Mouse (Mus musculus) small intestine, adult 2 months (tissue): Measurements from ENCODE around the gene Gipc1. TPM values are rescaled to one million over a fixed set of nuclear protein-coding genes. Genes with fewer than 3 reads are reported as not detected.
A peak's percentile ranks its signal among the peaks of the same experiment; 100 is the strongest.

Experiments
- H3K27ac ChIP-seq: fragments of 200-500 bp; 2 replicates; pipeline ENCODE4 v1.5.1; 2012; ENCODE audit warnings: low read depth, low read length, control low read depth, inconsistent platforms; ENCODE audit not compliant: insufficient read depth
- H3K27me3 ChIP-seq: fragments of 200-500 bp; 2 replicates; pipeline ENCODE4 v1.6.1; 2012; ENCODE audit warnings: mild to moderate bottlenecking, moderate library complexity, low read length, inconsistent platforms; ENCODE audit not compliant: control insufficient read depth, insufficient read depth
- H3K36me3 ChIP-seq: fragments of 200-500 bp; 2 replicates; pipeline ENCODE4 v1.6.1; 2012; ENCODE audit warnings: mild to moderate bottlenecking, low read length, control low read depth, inconsistent platforms; ENCODE audit not compliant: control insufficient read depth, insufficient read depth
- H3K4me1 ChIP-seq: fragments of 200-500 bp; 2 replicates; pipeline ENCODE4 v1.6.1; 2012; ENCODE audit warnings: low read length, inconsistent platforms, mixed read lengths; ENCODE audit not compliant: control insufficient read depth, insufficient read depth, insufficient read length
- H3K4me3 ChIP-seq: fragments of 200-500 bp; 2 replicates; pipeline ENCODE4 v1.5.1; 2012; ENCODE audit warnings: low read depth, mild to moderate bottlenecking, control low read depth, inconsistent platforms, low read length, moderate library complexity
- CTCF ChIP-seq: fragments of 200-500 bp; IDR thresholded peaks from 2 replicates; pipeline ENCODE4 v1.5.1; 2012; ENCODE audit warnings: low read depth, mild to moderate bottlenecking, control low read depth, inconsistent platforms, low read length, moderate library complexity, mixed read lengths; ENCODE audit not compliant: insufficient replicate concordance, insufficient read length; ENCODE audit errors: extremely low read depth
- POLR2A ChIP-seq: fragments of 200-500 bp; IDR thresholded peaks from 2 replicates; pipeline ENCODE4 v1.6.1; 2012; ENCODE audit warnings: low read depth, mild to moderate bottlenecking, control low read depth, inconsistent platforms, low read length, moderate library complexity
- WGBS: fragments of 180-500 bp; shearing (Covaris S2); methylation state at CpG from one replicate; pipeline ENCODE4 v1.1.7; 2018; 5-methylcytosine and 5-hydroxymethylcytosine counted together
- polyA plus RNA-seq: library from polyadenylated mRNA; depleted of rRNA; stranded (reverse); fragments of >200 nt; gene quantifications from 2 replicates; pipeline ENCODE4 v1.2.3, GENCODE M21; 2012

Gene Gipc1
- polyA plus RNA-seq, 1 experiment = 35.5 TPM

DNA sequence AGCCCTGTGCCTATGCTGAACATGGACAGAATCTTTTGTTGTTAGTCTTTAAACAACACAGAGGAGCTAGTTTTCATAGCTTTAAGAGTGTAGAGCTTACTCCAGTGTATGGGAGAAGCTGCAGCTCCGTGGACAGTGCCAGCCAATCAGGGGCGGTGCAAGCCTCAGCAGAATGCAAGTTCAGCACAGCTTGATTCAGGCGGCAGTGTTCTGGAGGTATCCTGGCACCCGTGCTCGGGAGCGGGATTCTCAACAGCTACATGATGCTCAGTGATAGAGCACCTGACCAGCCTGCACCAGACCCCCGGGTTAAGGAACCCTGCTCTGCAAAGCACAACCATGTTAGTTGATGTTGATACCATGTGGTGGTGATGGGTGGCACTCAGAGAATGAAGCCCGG is 8.1 kb downstream of the Gipc1 start:
- Histone ChIP-seq H3K4me1 (peaks cover 13% of the 10 kb centered on the region), H3K4me3 (no peak overlapping the region), H3K27ac (no peak overlapping the region), H3K27me3 (no peaks in the 10 kb centered on the region), H3K36me3 (no peaks in the 10 kb centered on the region)
- TF ChIP-seq CTCF (no peak), POLR2A (no peak)
- 42% methylated on average over 8 of the region's 8 CpGs for WGBS

DNA sequence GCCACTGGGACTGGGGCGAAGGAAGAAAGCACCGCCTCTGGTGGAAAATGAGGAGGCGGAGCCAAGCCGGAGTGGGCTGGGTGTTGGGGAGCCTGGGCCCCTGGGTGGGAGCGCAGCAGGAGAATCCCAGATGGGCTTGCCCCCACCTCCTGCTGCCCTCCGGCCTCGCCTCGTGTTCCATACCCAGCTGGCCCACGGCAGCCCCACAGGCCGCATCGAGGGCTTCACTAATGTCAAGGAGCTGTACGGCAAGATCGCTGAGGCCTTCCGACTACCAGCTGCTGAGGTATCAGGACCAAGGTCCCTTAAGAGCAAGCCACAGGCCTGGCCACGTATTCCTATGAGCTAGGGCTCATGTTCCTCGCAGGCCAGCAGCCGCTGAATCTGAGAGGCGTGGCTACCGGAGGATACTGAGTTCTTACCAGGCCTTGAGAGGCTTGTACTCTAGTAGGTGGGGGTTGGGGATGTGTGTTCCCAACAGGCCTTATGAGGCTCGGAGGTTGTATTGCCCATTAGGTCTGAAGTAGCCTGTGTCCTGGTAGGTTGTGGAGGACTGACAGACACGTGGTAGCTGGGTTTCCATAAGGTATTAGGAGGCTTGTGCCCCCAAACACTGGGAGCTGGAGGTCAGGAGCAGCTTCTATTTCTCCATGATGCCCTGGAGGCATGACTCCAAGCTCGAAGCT is 8.7 kb downstream of the Gipc1 start:
- WGBS = 40% methylated on average over 22 of the region's 22 CpGs
- Histone ChIP-seq H3K27me3 (no peaks in the 10 kb centered on the region), H3K4me3 (peak overlapping the region; percentile 31), H3K27ac (peak overlapping the region; percentile 2; the same call in 1 of the 2 replicates), H3K4me1 (peaks cover 13% of the 10 kb centered on the region), H3K36me3 (no peaks in the 10 kb centered on the region)
- TF ChIP-seq POLR2A (no peak), CTCF (no peak)

DNA sequence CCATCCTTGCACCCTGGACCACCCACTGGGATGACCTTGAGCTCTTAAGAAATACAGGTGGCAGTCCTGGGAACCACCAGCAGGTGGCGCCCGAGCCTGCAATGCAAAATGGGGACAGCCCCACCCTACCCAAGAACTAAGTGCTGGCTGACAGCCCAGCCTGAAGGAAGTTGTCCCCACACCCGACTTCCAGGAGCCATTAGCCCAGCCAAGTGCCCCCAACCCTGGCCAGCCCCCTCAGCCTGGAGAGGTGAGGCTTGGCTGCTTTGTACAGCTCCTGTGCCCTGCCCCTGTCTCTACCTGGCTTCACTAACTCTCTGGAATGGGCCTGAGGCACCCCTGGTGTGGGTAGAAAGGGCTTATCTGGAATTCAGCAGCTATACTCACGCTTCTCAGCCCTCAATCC is 9.9 kb downstream of the Gipc1 start:
- Histone ChIP-seq H3K4me3 (no peak overlapping the region), H3K27ac (no peak overlapping the region), H3K4me1 (peaks cover 19% of the 10 kb centered on the region), H3K27me3 (no peaks in the 10 kb centered on the region), H3K36me3 (no peaks in the 10 kb centered on the region)
- WGBS = 5% methylated on average over 4 of the region's 4 CpGs
- no peak; the same call in 1 of the 2 replicates for TF ChIP-seq POLR2A
- peak; percentile 95 for TF ChIP-seq CTCF

DNA sequence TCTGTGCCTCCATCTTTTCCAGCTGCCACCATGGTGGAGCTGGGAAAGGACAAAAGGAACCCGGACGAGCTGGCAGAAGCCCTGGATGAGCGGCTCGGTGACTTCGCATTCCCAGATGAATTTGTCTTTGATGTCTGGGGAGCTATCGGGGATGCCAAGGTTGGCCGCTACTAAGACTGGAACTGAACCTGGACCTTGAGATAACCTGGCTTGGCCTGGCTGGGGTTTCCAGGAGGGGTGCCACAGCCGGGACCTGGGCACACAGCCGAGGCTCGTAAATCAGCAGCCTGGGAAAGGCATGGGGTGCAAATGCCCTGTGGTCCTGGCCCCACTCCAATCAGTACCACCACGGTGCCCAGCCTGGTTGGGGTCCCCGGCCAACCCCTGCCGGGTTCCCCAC is 11.6 kb downstream of the Gipc1 start:
- Histone ChIP-seq H3K4me1 (peaks cover 32% of the 10 kb centered on the region), H3K27ac (no peak overlapping the region), H3K27me3 (no peaks in the 10 kb centered on the region), H3K36me3 (no peaks in the 10 kb centered on the region), H3K4me3 (no peak overlapping the region)
- TF ChIP-seq CTCF (no peak), POLR2A (no peak)
- WGBS = 85% methylated on average over 13 of the region's 13 CpGs

DNA sequence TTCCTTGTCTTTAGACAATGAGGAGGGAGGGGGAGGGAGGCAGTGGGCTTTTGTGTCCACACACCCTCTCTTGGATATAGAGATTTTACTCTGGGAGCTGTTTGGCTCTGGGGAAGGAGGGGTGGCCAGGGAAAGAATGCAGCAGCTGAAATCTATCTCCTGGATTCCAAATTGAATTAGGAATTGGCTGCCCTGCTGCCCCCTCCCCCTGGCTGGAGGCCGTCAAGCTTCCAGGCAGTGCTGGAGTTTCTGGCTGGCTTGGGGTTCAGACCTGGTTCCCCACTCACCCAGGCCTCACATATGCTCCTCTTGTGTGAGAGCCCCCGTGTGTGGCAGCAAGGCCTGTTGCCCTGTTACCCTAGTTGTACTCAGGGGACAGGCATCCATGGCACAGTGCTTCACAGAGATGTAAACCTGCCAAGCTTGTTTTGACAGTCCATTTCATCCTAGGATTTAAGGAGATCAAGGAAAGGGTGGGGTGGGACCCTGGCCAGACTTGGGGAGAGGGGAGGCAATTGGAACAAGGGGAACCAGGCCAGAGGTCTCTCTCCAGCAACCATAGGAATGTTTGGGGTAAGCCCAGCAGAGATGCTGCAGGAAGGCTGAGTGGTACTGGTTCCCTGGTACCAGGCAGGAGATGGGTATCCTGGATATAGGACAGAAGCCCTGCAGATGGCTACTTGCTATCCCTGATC is 12.6 kb downstream of the Gipc1 start:
- no peaks in the 10 kb centered on the region for H3K27me3 ChIP-seq
- no peak for TF ChIP-seq CTCF
- 50% methylated on average over 2 of the region's 2 CpGs for WGBS
- peaks cover 34% of the 10 kb centered on the region for H3K4me1 ChIP-seq
- peaks cover 9% of the 10 kb centered on the region for H3K36me3 ChIP-seq
- no peak overlapping the region for H3K27ac ChIP-seq
- no peak overlapping the region for H3K4me3 ChIP-seq

DNA sequence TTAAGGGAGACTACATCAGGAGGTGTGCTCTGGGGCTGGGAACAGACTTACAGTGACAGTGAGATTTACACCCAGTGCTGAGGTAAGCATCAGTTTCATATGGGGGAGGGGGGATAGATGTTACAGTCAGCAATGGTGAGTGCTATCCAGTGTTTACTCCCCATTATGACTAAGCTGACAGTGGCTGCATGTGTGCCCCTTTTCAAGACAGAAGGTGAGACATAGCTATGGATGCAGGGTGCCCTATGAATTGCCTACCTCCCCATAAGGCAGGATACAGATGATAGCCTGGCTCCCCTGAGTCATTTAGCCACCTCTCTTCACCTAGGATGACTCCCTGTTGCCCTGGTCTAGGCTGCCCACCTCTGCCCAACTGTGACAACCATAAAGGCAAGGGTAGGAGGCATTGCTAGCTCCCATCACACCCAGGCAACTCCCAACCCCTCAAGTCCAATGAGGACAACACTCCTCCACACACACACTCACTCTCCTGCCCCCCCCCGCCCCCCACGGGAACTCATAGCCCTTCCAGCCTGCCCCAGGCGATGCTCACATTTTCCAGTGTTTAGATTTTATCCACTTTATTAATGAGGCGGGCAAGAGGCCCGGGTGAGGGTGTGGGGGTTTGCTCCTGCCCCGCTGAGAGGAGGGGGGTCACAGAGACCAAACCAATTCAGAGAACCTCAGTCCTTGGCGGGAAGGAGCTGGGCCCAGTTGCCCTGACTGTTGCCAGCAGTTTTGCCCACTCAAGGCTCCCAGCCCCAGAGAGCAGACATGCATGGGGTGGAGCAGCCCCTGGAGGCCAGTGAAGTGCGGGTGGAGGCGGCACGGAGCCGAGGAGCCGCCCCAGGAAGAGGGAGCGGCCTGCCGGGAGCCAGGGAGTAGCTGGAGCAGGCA is 13.7 kb downstream of the Gipc1 start, which contains the start of gene Ptger1:
Ptger1 (plus strand) TSS at position 710 of the 897 bp plus-strand sequence.
- TF ChIP-seq CTCF = no peak
- peak within 1 kb of the TSS; percentile 35 for H3K27ac ChIP-seq
- H3K4me1 ChIP-seq = peaks cover 32% of the 10 kb centered on the region
- H3K36me3 ChIP-seq = peaks cover 20% of the 10 kb centered on the region
- peak within 1 kb of the TSS; percentile 10; the same call in 1 of the 2 replicates for H3K4me3 ChIP-seq
- no peaks in the 10 kb centered on the region for H3K27me3 ChIP-seq
- WGBS = 13% methylated on average over 14 of the region's 14 CpGs

DNA sequence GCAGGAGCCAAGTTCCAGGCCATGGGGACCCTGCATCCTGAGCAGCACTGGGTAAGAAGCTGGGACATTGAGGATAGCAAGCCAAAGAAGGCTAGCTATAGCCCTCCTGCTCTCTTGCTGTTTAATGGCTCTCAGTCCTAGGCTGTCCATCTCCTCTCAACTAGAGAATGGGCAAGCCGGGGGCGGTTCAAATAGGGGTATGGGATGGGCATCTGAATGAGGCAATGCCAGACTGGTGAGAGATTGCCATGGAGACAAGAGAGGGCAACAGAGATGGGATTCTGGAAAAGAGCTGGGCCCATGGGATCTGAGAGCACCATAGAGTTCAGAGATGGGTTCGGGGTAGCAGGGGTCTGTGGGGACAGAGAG is 14.4 kb downstream of the Gipc1 start:
- Histone ChIP-seq H3K27ac (0 out of 2 replicates have a peak overlapping the region, but pooled peaks have one; percentile 12), H3K36me3 (peaks cover 26% of the 10 kb centered on the region), H3K4me1 (peaks cover 32% of the 10 kb centered on the region), H3K27me3 (no peaks in the 10 kb centered on the region), H3K4me3 (0 out of 2 replicates have a peak overlapping the region, but pooled peaks have one; percentile 10)
- WGBS = 84% methylated on average over 3 of the region's 3 CpGs
- TF ChIP-seq POLR2A (no peak), CTCF (no peak)
